Mouse (Mus musculus): Measurements from ENCODE around the gene Gm20422. TPM values are rescaled to one million over a fixed set of nuclear protein-coding genes. Genes with fewer than 3 reads are reported as not detected.

Gene Gm20422
- total RNA-seq, 2 experiments from 2014 or later, result 0.81 to 1.8 TPM

DNA sequence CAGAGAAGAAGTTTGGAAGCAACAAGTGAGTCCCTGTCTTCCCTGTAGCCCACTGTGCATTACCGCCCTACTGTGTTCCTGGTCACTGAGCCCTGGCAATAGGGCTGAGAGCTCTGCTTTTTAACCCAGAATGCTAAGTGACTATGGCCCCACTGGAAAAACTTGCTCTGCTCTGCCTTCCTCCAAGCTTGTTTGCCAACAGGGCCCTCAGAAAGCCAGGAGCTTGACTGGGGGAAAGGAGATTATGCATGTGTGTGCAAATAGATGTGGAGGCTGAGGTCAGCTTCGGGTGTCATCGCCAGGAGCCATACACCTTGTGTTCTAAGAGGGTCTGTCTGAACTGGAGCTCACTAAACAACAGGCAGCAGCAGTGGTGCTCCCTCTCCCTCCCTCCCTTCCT, 19.4 kb upstream of the Gm20422 start:
- no peak for DNase-seq (ENCODE audit: low spot score in 2 of 2)

GRCm38 (mm10) chr8:69793666-69794065, 19.0 kb upstream of the Gm20422 start:
- no peak for DNase-seq (ENCODE audit: low spot score in 2 of 2)

DNA sequence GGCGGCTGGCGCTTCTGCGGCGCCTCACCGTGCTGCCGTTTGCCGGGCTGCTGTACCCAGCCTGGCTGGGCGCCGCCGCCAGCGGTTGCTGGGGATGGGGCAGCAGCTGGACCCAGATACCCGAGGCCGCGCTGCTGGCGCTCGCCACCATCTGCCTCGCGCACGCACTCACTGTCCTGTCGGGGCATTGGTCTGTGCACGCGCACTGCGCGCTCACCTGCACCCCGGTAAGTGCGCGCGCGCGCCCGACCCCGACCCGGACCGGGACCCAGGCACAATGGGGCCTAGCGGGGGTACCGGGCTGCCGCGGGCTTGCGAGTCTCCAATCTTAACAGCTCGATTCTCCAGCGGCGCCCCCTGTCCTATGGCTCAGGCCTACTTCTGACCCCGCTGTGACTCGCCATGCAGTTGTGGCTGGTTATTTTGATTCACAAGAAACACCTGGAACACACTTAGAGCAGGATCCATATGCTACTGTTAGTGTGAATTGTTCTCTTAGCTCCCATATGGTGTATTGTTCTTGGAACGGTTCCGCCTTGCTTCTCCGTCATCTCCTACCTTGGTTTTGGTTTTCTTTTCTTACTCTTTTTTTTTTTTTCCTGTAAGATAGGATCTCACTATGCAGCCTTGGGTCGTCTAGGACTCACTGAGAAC, 16.9 kb upstream of the Gm20422 start:
- DNase-seq (ENCODE audit: low spot score in 2 of 2), result no peak

DNA sequence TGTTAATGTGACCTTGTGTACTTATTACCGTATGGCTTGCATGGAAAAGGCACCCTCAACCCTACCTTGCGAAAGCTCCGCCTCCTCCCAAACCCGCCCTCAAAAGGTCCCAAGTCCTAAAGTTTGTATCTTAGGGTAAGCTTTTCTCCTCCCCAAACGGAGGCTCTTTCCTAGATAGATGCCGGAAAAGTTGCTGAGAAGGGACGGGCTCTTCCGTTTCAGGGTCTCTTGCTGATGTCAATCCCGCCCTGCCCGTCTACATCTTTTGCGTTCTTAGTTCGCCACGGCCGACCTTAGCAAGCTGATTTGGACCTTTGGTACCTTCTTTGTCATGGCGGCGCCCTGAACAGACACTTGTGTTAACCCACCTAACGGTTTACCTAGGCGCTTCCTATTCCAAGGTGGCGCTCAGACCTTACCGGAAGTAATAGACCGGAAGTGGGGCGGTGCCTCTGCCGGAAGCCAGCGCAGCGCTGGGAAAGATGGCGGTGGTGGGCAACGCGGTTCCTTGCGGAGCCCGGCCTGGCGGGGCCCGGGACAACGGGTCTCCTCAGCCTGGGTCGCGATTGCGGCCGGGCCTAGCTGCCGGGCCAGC, 16.2 kb upstream of the Gm20422 start, which contains the start of the genes Atp13a1 and Zfp866:
Gene Atp13a1, plus strand, starts transcription at position 391 of the 595 bp plus-strand sequence.
Gene Zfp866, minus strand, starts transcription at position 406 of the 595 bp plus-strand sequence.
- peak; percentile 87 to 89 for DNase-seq (ENCODE audit: low spot score in 2 of 2)

GRCm38 (mm10) chr8:69790364-69790763, 15.7 kb upstream of the Gm20422 start:
- no peak for DNase-seq (ENCODE audit: low spot score in 2 of 2)

GRCm38 (mm10) chr8:69789731-69790130, 15.0 kb upstream of the Gm20422 start:
- DNase-seq (ENCODE audit: low spot score in 2 of 2), result no peak

DNA sequence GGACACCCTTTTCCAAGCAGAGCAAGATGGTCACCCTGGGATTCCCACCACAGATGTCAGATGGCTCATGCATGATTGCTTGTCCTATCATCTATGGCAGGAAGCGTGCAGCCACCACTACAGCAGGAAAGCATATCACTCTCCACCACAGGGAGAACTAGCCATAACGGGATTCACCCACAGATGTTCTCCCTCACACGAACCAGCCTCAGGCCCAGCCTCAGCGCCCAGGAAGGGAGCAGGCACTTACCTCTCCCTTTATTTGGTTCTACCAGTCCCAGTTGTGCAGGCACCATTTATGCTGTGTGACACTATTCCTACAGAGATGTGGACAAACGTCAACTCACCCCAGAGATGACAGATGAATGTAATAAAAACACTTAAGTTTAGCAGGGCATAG, 14.4 kb upstream of the Gm20422 start:
- DNase-seq (ENCODE audit: low spot score in 2 of 2), result no peak

DNA sequence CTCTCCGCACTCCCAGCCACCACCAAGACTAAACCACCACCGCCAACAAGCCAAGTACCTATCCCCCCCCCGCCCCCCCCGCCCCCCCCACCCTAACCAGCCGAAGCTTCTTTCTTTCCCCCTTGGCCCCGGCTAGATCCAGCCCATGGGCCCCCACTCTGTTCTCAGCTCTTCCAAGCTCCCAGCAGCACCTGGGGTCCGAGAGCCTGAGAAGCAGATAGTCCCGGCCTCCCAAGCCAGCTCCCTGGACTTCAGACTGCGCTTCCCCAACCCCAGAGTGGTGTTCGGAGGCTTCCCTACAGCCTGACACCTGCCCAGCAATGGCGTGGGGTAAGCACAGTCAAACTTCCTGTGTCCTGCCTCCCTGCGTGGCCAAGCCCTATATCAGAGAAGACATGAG, 2.4 kb upstream of the Gm20422 start:
- DNase-seq (ENCODE audit: low spot score in 2 of 2), result no peak

- DNase-seq (ENCODE audit: low spot score in 2 of 2), result no peak
These were observed 456 bp upstream of the Gm20422 start for GRCm38 (mm10) chr8:69775149-69775534.

GRCm38 (mm10) chr8:69772106-69772505, 2.6 kb downstream of the Gm20422 start:
- no peak for DNase-seq (ENCODE audit: low spot score in 2 of 2)

- DNase-seq (ENCODE audit: low spot score in 2 of 2), result no peak
These were observed 3.5 kb downstream of the Gm20422 start for GRCm38 (mm10) chr8:69771221-69771620.

GRCm38 (mm10) chr8:69761814-69762445, 12.8 kb downstream of the Gm20422 start:
- DNase-seq (ENCODE audit: low spot score in 2 of 2), result no peak

DNA sequence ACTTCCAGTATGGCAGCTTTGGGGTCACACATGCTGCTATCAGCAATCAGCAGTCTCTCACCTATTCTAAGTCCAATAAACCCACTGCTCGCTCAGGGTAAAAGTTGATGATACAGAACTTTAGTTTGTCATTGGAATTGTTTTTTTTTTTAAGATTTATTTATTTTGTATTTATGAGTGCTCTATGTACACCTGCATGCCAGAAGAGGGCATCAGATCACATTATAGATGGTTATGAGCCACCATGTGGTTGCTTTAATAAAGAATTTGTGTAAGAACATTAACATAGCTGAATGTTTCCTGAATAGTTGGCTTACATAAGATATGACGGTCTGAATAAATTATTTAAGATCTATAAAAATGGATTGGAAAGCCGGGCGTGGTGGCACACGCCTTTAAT, 16.4 kb downstream of the Gm20422 start:
- DNase-seq (ENCODE audit: low spot score in 2 of 2), result no peak

DNA sequence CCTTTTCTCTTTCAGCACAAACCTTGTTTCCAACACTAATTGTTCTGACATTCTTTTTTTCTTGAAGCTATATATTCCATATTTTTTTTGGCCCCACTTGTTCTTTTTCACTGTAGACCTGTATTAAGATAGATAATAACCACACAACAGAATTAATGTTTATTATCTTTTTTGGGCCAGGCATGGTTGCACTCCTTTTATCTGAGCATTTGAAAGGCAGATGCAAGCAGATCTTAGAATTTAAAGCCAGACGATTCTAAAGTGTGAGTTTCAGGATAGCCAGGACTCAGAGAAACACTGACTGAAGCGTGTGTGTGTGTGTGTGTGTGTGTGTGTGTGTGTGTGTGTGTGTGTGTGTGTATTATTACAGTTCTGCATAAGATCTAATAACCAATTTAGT, 22.2 kb downstream of the Gm20422 start:
- DNase-seq (ENCODE audit: low spot score in 2 of 2), result no peak

- peak; percentile 95 to 97 for DNase-seq (ENCODE audit: low spot score in 2 of 2)
These were observed 24.9 kb downstream of the Gm20422 start, which contains the start of gene Zfp963 for GRCm38 (mm10) chr8:69749544-69750454. TSS of gene Zfp963 (minus strand) at chr8:69749970.

DNA sequence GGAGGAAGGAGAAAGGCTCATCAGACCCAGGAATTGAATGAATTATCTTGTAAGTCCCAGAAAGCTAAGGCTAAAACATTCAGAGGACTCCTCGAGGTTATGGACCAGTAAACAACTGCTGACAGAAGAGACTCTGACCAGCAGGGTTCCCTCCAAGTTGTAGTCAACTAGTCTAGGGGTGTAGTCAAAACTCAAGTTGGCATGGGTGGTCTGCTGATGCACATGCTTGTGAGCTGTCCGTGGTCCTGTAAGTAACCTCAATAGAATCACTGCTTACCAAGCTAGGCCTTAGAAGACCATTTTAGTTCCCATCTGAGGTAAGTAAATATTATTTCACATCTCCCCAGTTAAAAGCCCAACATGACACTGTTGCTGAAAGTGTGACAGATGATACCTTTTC, 33.5 kb downstream of the Gm20422 start:
- DNase-seq (ENCODE audit: low spot score in 2 of 2), result no peak

GRCm38 (mm10) chr8:69740763-69741162, 33.9 kb downstream of the Gm20422 start:
- no peak for DNase-seq (ENCODE audit: low spot score in 2 of 2)

GRCm38 (mm10) chr8:69735495-69735894, 39.2 kb downstream of the Gm20422 start:
- no peak for DNase-seq (ENCODE audit: low spot score in 2 of 2)

- no peak for DNase-seq (ENCODE audit: low spot score in 2 of 2)
These were observed 57.5 kb downstream of the Gm20422 start for GRCm38 (mm10) chr8:69717232-69717580.

GRCm38 (mm10) chr8:69716403-69717231, 58.1 kb downstream of the Gm20422 start:
- peak; percentile 91 to 99 for DNase-seq (ENCODE audit: low spot score in 2 of 2)

- DNase-seq (ENCODE audit: low spot score in 2 of 2), result no peak
These were observed 59.3 kb downstream of the Gm20422 start for GRCm38 (mm10) chr8:69715366-69715765.
